In the genomic region with DNA sequence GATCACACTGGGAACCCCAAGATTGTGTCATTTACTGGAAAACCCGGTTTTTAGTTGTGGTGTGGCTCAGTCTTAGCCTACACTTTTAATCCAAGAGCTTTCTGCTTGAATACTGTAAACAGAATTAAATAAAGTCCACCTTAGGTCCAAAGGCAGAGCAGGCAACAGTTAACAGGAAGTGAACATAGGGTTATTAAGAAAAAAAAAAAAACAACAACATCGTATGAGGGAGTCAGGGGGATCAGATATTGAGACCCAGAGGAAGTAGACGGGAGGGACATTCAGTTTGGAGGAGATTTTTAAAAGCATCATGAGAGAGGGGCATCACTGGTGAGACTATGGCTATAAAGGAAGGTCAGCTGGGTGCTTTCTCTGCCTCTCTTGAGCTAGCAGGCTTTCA, we compare ENCODE assay signal across 1 mouse cellular context.
TF ChIP-seq lines count a peak whose summit lies in the region.

No protein-coding gene starts in this region.

TF ChIP-seq in MEL, 35 proteins besides CTCF, POLR2A, EP300 and RAD21:
- TF ChIP-seq ZNF384 (IDR thresholded peaks at IDR 0.05; ENCODE audit: low read depth, low read length) (peak; percentile 93), SIN3A (IDR thresholded peaks at IDR 0.05; ENCODE audit: low read length) (peak; percentile 50; the same call in 1 of the 2 replicates), MYC (IDR thresholded peaks at IDR 0.05; ENCODE audit: low read depth, low read length) (peak; percentile 37; the same call in 1 of the 2 replicates), MAX (IDR thresholded peaks at IDR 0.05; ENCODE audit: low read length) (no peak), RCOR1 (IDR thresholded peaks at IDR 0.05; ENCODE audit: low read depth, low read length) (no peak), HCFC1 (IDR thresholded peaks at IDR 0.05; ENCODE audit: low read depth, low read length) (0 out of 2 replicates have a peak, but pooled peaks have one; percentile 28), MEF2A (IDR thresholded peaks at IDR 0.05; ENCODE audit: extremely low read depth, insufficient replicate concordance, low read depth, low read length, poor library complexity, severe bottlenecking) (no peak), ELF1 (IDR thresholded peaks at IDR 0.05; ENCODE audit: low read depth, low read length) (peak; percentile 70)
